In genomic region chr5:24038819-24039218, GRCm38 (mm10) we compare ENCODE assay signal across 15 mouse cellular contexts. TPM values are rescaled to one million over a fixed set of nuclear protein-coding genes. Genes with fewer than 3 reads are reported as not detected.
DNase-seq lines count a peak whose midpoint lies in the region; ATAC-seq and TF ChIP-seq lines count a peak whose summit lies in the region.
"Had no signal": no experiment of that assay in that cellular context is flagged by ENCODE, and none has a peak within 500 bp of the region (broad histone marks: within the 10 kb centered on the region; RNA-seq: fewer than 3 reads in every experiment).

No protein-coding gene starts in this region.

- no peak overlapping the region for H3ac ChIP-seq in myocyte (ENCODE audit: control insufficient read depth, insufficient read length)

- H3K4me1 ChIP-seq in kidney, adult 2 months (ENCODE audit: control insufficient read depth, insufficient read depth, low read length): no peaks in the 10 kb centered on the region
- H3K4me1 ChIP-seq in liver, embryonic 16.5 days (ENCODE audit: control insufficient read depth, low read depth, low read length): peaks cover 13% of the 10 kb centered on the region
- H3K4me1 ChIP-seq: heart, embryonic 12.5 days; lung, embryonic 15.5 days; midbrain, embryonic 10.5 days had no signal

- peak; percentile 24 for DNase-seq in kidney, adult 2 months
- no peak for DNase-seq in kidney, adult 9 months
- DNase-seq in liver: no peak
- DNase-seq in testis, postnatal 14 days (ENCODE audit: low spot score): no peak
- DNase-seq in thymus, postnatal 14 days: no peak
- DNase-seq: cerebellum, adult 9-11 months; forebrain, postnatal 0 days; gastrocnemius, postnatal 10 days; thymus, adult 18-20 months had no signal

- no peaks in the 10 kb centered on the region for H3K79me2 ChIP-seq in myocyte (ENCODE audit: control insufficient read depth, insufficient read depth)

- no peak overlapping the region for H3K27ac ChIP-seq in kidney, adult 2 months (ENCODE audit: insufficient read depth, low read depth, low read length)
- no peak overlapping the region for H3K27ac ChIP-seq in liver, embryonic 16.5 days (ENCODE audit: low read length)
- H3K27ac ChIP-seq: lung, embryonic 15.5 days; midbrain, embryonic 10.5 days had no signal

- H3K9me3 ChIP-seq in liver, embryonic 16.5 days (replicated peaks; ENCODE audit: control insufficient read depth, low read length): no peaks in the 10 kb centered on the region
- H3K9me3 ChIP-seq: heart, embryonic 12.5 days; lung, embryonic 15.5 days; midbrain, embryonic 10.5 days had no signal

- ATAC-seq in liver, embryonic 16.5 days (ENCODE audit: low read depth): no peak
- ATAC-seq in granulocyte monocyte progenitor cell, adult 5-6 weeks (replicated peaks; ENCODE audit: poor library complexity, severe bottlenecking): peak; percentile 48
- ATAC-seq: forebrain, postnatal 0 days had no signal

- TF ChIP-seq CTCF in kidney, adult 2 months (conservative IDR thresholded peaks at IDR 0.05; ENCODE audit: insufficient read depth, insufficient read length, low read depth, low read length): no peak

- peak overlapping the region; percentile 28; the same call in 1 of the 2 replicates for H3K4me2 ChIP-seq in liver, embryonic 16.5 days (ENCODE audit: low read depth, low read length)
- peak overlapping the region; percentile 61 for H3K4me2 ChIP-seq in myocyte (ENCODE audit: low read depth)
- H3K4me2 ChIP-seq: heart, embryonic 12.5 days; lung, embryonic 15.5 days had no signal

- H3K9ac ChIP-seq in liver, embryonic 16.5 days (ENCODE audit: low read depth, low read length): no peak overlapping the region
- H3K9ac ChIP-seq: forebrain, postnatal 0 days; heart, embryonic 12.5 days; lung, embryonic 15.5 days had no signal

- no peak for TF ChIP-seq POLR2A in kidney, adult 2 months (IDR thresholded peaks at IDR 0.05; ENCODE audit: low read depth, low read length)
- no peak for TF ChIP-seq POLR2A in myocyte (IDR thresholded peaks at IDR 0.05; ENCODE audit: insufficient read length, low read depth)

- no peak overlapping the region for H3K4me3 ChIP-seq in kidney, adult 2 months (ENCODE audit: insufficient read depth, low read depth, low read length)
- H3K4me3 ChIP-seq in liver, embryonic 16.5 days (ENCODE audit: low read depth, low read length): no peak overlapping the region
- H3K4me3 ChIP-seq in myocyte: no peak overlapping the region
- H3K4me3 ChIP-seq: heart, embryonic 12.5 days; lung, embryonic 15.5 days; midbrain, embryonic 10.5 days had no signal

- WGBS in kidney, adult 2 months: 34% methylated on average over 5 of the region's 5 CpGs
- 15% methylated on average over 5 of the region's 5 CpGs for WGBS in liver, embryonic 16.5 days (ENCODE audit: insufficient replicate concordance)

- H3K36me3 ChIP-seq in kidney, adult 2 months (ENCODE audit: control insufficient read depth, insufficient read depth, low read length): no peaks in the 10 kb centered on the region
- H3K36me3 ChIP-seq in liver, embryonic 16.5 days (ENCODE audit: control insufficient read depth, insufficient read depth): no peaks in the 10 kb centered on the region
- no peaks in the 10 kb centered on the region for H3K36me3 ChIP-seq in myocyte (ENCODE audit: control insufficient read depth, insufficient read depth)
- H3K36me3 ChIP-seq: heart, embryonic 12.5 days; lung, embryonic 15.5 days; midbrain, embryonic 10.5 days had no signal

- no peaks in the 10 kb centered on the region for H3K27me3 ChIP-seq in kidney, adult 2 months (replicated peaks; ENCODE audit: control insufficient read depth, insufficient read depth, low read length)
- H3K27me3 ChIP-seq in liver, embryonic 16.5 days (ENCODE audit: control insufficient read depth, insufficient read depth, low read depth, low read length): no peaks in the 10 kb centered on the region
- H3K27me3 ChIP-seq in myocyte (ENCODE audit: control insufficient read depth, insufficient read depth, insufficient read length): no peaks in the 10 kb centered on the region
- H3K27me3 ChIP-seq: heart, embryonic 12.5 days; lung, embryonic 15.5 days had no signal

TF ChIP-seq in myocyte, 11 proteins besides CTCF, POLR2A, EP300 and RAD21:
- TF ChIP-seq MYOG (IDR thresholded peaks at IDR 0.05; ENCODE audit: control insufficient read depth in 1 of 3, insufficient read depth in 1 of 3, insufficient read length in 2 of 3, low read depth in 2 of 3) (no peak), E2F4 (IDR thresholded peaks at IDR 0.05; ENCODE audit: insufficient read depth) (no peak), MYOD1 (IDR thresholded peaks at IDR 0.05; ENCODE audit: control insufficient read depth in 1 of 3, insufficient read length in 2 of 3, low read depth in 2 of 3) (no peak), TCF3 (IDR thresholded peaks at IDR 0.05; ENCODE audit: insufficient read length, low read depth) (no peak), CEBPB (IDR thresholded peaks at IDR 0.05; ENCODE audit: insufficient read depth, poor library complexity, severe bottlenecking) (no peak), TCF12 (IDR thresholded peaks at IDR 0.05; ENCODE audit: insufficient read depth, poor library complexity, severe bottlenecking) (no peak)
TF ChIP-seq in myocyte: peak in this region for 0.

RNA-seq across cellular contexts. Expression of gene Fam126a, which starts 8.3 kb away (rescaled TPM):
- 3.2 and 4.4 TPM in 2 replicates for polyA plus RNA-seq in kidney, adult 2 months (2012; rRNA removed)
- 60.3 and 61.8 TPM in 2 replicates for polyA plus RNA-seq in liver, embryonic 16.5 days (2015; fragmentation: Nextera tagmentation; extraction: Ambion mirVana)
- total RNA-seq in granulocyte monocyte progenitor cell, adult 5-6 weeks (2014; fragmentation: Nextera tagmentation): 11.3 and 15.1 TPM in 2 replicates
- total RNA-seq in granulocyte monocyte progenitor cell, adult 5-6 weeks (2017): 10.6 and 16.3 TPM in 2 replicates
- polyA plus RNA-seq in myocyte (2012; fragmentation: generic; extraction: Trizol): 7.8 TPM
